Mouse (Mus musculus) stomach, postnatal 0 days (tissue): ENCODE results near the gene Rgp1.

Source experiments
- CTCF ChIP-seq: IDR thresholded peaks from 2 replicates; pipeline ENCODE4 v1.5.1; 2016; ENCODE audit warnings: antibody characterized with exemption, low read depth, mild to moderate bottlenecking, moderate library complexity
- EP300 ChIP-seq: optimal IDR thresholded peaks from 2 replicates; pipeline ENCODE3; 2016; ENCODE audit warnings: antibody characterized with exemption

DNA sequence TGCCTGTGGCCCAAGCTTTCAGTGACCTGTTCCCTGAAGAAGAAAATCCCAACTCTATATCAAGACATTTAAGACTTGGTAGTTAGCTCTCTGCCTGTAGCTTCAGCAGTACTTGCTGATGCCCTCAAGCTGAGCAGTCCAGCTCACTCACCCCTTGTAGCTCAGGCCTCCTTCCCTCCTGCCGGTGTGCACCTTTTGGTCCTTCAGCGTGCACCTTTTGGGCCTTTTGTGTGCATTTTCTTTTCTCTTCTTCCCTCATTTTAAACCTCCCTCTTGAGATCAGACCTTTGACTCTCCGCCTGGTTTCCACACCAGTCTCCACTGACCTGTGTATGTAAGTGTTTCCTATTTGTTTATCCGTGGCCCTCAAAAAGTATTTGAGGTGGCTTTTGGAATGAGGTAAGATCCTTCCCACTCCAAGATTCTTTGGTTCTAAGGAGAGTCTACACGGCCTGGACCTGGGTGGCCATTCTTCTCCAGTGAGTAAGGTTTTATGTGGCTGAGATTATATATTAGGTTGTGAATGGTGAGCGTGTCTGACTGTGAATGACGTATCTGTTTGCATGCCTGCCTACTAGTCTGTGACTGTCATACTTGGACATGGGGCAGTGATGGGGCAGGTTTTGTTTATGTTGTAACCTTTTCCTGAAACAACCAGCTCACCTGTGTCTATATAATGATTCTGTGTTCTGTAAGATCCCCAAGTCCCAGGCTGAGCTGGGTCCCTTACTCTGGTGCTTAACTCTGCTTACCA lies 56.3 kb downstream of the Rgp1 start:
- no peak for TF ChIP-seq CTCF
- TF ChIP-seq EP300, result no peak
